Mouse (Mus musculus) erythroblast, embryonic 14.5 days (primary cell): Measurements from ENCODE around the gene Rnaset2a. TPM values are rescaled to one million over a fixed set of nuclear protein-coding genes. Genes with fewer than 3 reads are reported as not detected.
"Not testable (repeated sequence)": the region's sequence is repeated elsewhere in the genome, so short reads cannot be mapped to it uniquely, and the experiment has no call there.

Experiments
- H3K27me3 ChIP-seq: 2 replicates; pipeline ENCODE4 v1.6.1; 2012; ENCODE audit warnings: inconsistent platforms; ENCODE audit not compliant: control insufficient read depth
- H3K36me3 ChIP-seq: 2 replicates; pipeline ENCODE4 v1.6.1; 2012; ENCODE audit warnings: mild to moderate bottlenecking, inconsistent platforms; ENCODE audit not compliant: control insufficient read depth
- H3K4me1 ChIP-seq: 2 replicates; pipeline ENCODE4 v1.6.1; 2012; ENCODE audit warnings: inconsistent platforms; ENCODE audit not compliant: control insufficient read depth
- H3K4me3 ChIP-seq: replicated peaks from 2 replicates; pipeline ENCODE3; 2012; ENCODE audit warnings: moderate library complexity, mild to moderate bottlenecking, inconsistent platforms
- H3K9me3 ChIP-seq: 2 replicates; pipeline ENCODE4 v1.6.1; 2012; ENCODE audit warnings: low read length, inconsistent platforms, mixed read lengths; ENCODE audit not compliant: control insufficient read depth
- polyA plus RNA-seq: library from polyadenylated mRNA; stranded (reverse); fragments of >175 nt; gene quantifications from 2 replicates; pipeline ENCODE4 v1.2.3, GENCODE M21; 2012

Rnaset2a gene
- polyA plus RNA-seq, 1 experiment, result 1.5 TPM

DNA sequence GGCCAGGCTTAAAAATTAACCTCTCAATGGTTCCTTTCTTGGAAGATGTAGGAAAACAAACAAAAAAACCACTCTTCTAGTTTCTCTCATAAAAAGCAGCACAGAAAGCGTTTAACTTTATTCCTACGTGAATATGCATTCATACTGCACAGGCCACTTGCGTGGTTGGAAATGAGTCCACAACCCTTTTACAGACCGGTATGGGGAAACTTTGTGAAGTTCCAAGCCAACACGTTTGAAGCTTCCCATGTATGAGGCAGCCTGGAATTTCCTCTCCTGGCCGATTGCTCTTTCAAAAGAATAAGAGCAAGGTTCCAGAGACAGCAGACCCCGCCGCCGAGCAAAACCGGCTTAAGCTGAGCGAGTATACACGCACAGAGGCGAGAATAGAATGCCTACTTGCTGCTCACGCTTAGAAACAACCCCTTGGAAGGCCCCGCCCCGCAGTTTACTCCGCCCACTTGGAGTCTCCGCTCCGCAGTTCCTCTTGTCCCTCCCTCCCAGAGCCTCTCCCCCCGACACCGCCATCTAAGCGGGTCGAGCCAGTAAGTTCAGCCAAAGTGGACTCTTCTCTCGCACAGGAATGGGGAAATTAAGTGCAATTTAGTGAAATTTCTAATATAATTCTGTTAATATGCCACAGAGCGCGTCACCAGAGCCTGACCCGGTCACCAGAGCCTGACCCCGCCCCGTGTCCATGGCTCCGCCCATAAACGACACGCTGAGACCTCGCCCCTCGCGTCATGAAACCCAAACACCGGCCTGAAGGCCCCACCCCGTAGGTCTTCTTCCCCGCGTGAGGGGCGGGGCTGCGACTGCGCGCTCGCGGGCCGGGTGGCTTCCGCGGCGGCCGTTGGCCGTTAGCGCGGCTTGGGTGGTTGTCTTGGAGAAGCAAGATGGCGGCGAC, 17.1 kb upstream of the Rnaset2a start, which contains the start of gene Fgfr1op:
Gene Fgfr1op (plus strand): TSS at position 801 of the 907 bp plus-strand sequence.
- not testable (repeated sequence) for H3K4me1 ChIP-seq, H3K27me3 ChIP-seq, H3K9me3 ChIP-seq
- Histone ChIP-seq H3K4me3 (peak within 1 kb of the TSS; percentile 64), H3K36me3 (peaks cover 18% of the 10 kb centered on the region)

DNA sequence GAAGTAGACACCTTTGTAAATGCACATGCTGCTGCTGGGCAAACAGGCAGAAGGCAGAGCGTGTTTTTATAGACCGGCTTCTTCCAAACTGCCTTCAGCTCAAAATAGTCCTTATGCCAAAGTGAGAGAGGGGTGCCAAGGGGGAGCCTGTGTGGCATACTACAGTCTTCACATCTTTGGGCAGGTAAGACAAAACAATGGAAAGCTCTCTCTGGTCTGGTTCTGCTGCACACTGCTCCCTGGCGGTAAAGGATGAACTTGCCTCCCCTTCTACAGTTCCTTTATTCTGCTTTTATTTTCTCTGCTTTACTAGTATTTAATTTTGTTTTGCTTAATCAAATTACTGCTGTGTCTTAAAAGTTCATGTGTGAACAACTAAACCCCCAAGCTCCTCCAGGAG, 13.1 kb upstream of the Rnaset2a start:
- H3K9me3 ChIP-seq, H3K4me3 ChIP-seq, H3K36me3 ChIP-seq, H3K4me1 ChIP-seq, H3K27me3 ChIP-seq: not testable (repeated sequence)

DNA sequence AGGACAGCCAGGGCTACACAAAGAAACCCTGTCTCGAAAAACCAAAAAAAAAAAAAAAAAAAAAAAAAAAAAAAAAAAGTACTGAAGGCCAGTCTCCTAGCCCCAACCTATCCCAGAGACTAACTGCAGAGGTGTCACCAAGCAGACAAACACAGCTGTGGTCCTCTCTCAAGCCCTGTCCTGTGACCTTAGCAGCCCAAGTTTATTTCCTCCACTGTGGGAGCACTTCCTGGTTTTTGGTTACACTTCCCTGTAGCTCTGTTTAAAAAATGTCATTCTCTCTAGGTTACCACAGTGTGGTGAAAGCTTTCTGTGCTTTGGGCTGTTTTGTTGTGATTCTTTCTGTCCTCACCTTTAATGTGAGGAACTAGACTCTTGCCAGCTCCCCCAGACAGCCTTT, 10.7 kb upstream of the Rnaset2a start:
- H3K27me3 ChIP-seq, H3K36me3 ChIP-seq, H3K9me3 ChIP-seq, H3K4me1 ChIP-seq, H3K4me3 ChIP-seq: not testable (repeated sequence)

DNA sequence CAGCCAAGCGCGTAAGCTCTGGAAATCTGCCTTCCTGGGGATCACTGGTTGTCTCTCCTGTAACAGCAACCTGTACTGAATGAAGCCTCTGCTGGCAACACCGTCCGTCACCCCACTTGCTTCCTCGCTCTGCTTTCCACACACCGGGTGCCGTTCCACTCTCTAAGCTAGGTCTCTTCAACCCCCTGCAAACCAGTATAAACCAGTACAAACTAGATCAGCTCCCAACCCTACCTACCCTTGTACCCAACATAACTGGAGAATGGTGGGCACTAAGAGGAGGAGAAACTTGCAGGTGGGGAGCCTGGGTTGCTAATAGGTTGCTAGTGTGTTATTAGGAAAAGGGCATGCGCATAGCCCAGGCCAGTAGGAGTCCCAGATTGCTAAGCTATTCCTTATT, 8.1 kb upstream of the Rnaset2a start:
- not testable (repeated sequence) for H3K4me1 ChIP-seq

DNA sequence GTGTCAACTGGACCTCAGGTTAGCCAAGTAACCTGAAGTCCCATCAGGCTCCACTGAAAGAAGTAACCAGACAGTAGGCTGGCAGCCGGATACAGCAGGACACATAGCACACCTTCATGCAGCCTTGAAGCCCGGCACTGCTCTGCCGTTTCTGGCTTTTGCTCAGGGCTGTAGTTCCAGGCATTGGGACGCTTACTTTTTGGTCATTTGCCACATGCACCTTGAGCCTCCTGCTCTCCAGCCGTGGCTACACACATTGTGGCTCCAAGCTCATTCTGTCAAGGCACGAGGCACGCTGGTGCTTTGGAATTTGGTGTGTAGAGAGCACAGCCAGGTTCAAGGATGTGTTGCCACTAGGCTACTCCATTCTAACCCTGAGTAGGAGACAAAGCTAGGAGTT, 7.1 kb upstream of the Rnaset2a start:
- not testable (repeated sequence) for H3K27me3 ChIP-seq

More for the DNA sequence above, 8.1 kb upstream of the Rnaset2a start:
- not testable (repeated sequence) for H3K4me3 ChIP-seq, H3K36me3 ChIP-seq, H3K9me3 ChIP-seq, H3K27me3 ChIP-seq

DNA sequence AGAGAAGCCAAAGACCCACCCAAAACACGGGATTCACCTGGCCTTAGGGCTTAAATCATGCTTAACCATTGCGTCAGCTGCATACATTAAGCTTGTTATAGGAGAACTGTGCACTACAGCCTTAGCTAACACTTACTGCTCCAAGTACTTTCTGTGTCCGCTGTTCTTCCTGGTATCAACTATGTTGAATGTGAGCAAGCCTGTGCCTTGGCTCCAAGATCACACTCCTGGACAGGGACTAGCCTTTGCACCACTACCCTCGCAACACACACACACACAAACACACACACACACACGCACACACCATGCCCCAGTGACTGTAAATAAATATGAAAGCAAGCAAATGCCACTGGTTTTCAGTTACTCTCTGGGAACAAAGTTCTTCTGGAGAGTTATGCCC, 966 bp downstream of the Rnaset2a start:
- peak overlapping the region; percentile 54 for H3K4me3 ChIP-seq
- not testable (repeated sequence) for H3K27me3 ChIP-seq, H3K36me3 ChIP-seq, H3K9me3 ChIP-seq, H3K4me1 ChIP-seq

More for the DNA sequence above, 7.1 kb upstream of the Rnaset2a start:
- not testable (repeated sequence) for H3K9me3 ChIP-seq, H3K4me1 ChIP-seq, H3K4me3 ChIP-seq, H3K36me3 ChIP-seq

DNA sequence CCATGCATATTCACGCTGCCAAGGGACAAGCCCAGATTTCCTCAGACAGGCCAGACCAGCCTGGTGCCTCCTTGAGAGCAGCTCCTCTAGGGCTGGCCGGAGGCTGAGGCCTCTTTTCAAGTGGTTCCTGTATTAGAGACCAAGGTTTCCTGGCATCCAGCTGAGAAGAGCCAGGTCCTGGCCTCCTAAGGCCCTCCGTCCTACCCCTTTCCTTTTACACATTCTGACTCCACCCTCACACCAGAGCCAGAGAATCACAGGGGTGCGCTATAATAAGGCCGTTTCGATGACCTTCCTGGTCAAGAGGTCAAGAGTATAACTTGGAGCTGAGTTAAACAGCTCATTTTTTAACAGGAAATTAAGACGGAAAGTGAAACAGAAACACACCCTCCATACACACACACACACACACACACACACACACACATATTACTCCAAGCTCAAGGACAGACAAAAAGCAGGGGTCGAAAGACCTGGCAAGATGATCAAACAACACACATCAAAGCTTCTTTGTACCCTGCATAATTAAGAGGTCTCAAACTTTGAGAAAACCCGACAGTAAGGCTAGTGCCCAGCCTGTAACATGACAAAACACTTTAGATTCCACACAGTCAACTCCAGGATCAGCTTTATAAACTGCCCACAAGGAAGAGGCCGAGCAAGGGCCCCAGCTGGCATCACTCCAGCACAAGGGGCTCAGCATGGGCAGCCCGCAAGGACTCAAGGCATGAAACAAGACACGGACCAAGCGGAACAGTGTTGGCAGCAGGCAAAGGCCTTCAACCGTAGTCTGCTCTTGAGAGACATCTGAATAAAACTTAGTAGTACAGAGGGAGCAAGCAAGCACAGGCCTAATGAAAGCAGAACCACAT, 3.9 kb downstream of the Rnaset2a start:
- not testable (repeated sequence) for H3K9me3 ChIP-seq, H3K27me3 ChIP-seq, H3K4me1 ChIP-seq, H3K36me3 ChIP-seq, H3K4me3 ChIP-seq

DNA sequence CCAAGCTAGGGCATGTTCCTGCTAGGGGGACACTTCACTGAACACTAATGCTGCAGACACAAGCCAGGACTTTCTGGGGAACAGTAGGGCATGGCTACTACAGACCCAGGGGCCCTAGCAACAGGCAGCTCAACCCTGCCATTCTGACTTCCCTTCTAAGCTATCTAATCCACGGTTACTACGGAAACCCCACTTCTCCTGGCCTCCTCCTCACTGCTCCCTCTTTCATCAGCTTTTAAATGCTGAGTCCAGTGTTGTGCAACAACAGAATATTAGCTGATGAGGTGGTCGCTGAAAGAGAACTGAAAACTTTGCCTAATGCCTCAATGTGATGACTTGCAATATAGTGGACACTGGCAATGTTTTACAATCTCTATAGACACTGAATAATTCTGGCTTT, 7.7 kb downstream of the Rnaset2a start:
- not testable (repeated sequence) for H3K4me3 ChIP-seq, H3K9me3 ChIP-seq, H3K4me1 ChIP-seq, H3K36me3 ChIP-seq, H3K27me3 ChIP-seq

DNA sequence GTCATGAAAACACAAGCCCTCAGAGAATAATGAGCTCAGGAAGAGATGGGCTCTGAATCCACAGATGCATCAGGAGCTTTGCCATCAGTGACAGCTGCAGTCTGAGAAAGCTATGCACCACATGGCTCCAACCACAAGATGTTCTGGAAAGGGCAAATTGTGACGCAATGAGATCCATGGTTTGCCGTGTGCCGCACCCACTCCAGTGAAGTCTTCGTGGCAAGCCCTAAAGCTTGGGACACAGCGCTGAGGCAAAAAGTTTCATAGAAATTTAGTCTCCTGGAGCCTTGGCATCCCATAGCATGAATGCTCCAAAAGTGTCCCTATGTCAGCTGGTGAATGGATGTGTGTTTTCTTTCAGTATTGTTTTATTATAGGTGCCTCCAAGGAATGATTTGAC, 9.8 kb downstream of the Rnaset2a start:
- H3K4me3 ChIP-seq, H3K9me3 ChIP-seq, H3K36me3 ChIP-seq: not testable (repeated sequence)

DNA sequence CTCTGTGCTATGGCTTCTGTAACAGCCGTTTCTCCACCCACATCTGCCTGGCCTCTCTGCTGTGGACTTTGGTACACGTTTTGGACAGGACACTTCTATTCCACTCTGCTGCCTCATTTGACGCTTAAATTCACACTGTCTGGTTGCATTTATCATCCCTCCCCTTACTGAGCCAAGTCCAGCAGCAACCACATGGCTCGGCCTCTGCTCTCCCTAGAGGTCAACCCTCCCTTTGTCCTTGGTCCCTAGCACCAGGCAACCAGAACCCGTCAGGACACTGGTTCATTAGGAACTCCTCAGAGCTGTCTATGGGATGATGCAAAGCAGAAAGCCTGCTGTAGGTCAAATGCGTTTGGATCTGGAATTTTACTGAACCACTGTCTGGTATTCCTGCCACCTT, 17.0 kb downstream of the Rnaset2a start:
- H3K4me3 ChIP-seq, H3K36me3 ChIP-seq, H3K27me3 ChIP-seq, H3K9me3 ChIP-seq, H3K4me1 ChIP-seq: not testable (repeated sequence)

More for the DNA sequence above, 9.8 kb downstream of the Rnaset2a start:
- H3K4me1 ChIP-seq, H3K27me3 ChIP-seq: not testable (repeated sequence)

DNA sequence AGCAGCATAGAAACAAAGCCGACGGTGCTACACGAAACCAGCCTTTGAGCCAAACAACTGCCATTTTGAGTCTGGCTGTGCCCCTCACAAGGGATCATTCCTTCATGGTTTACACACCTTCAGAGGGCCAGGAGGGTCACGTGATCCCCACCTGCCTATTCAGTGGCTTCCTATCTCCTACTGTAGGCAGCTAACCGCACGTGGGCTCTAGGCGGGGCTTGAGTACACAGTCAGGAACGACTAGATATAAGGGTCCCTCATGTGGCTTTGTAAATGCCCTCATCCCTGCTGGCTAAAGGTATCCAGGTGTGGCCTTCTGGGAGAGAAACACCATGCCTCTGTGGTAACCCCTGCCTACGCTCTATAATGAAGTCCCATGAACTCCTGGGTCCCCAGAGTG, 18.3 kb downstream of the Rnaset2a start:
- not testable (repeated sequence) for H3K4me3 ChIP-seq, H3K4me1 ChIP-seq, H3K9me3 ChIP-seq, H3K36me3 ChIP-seq, H3K27me3 ChIP-seq

DNA sequence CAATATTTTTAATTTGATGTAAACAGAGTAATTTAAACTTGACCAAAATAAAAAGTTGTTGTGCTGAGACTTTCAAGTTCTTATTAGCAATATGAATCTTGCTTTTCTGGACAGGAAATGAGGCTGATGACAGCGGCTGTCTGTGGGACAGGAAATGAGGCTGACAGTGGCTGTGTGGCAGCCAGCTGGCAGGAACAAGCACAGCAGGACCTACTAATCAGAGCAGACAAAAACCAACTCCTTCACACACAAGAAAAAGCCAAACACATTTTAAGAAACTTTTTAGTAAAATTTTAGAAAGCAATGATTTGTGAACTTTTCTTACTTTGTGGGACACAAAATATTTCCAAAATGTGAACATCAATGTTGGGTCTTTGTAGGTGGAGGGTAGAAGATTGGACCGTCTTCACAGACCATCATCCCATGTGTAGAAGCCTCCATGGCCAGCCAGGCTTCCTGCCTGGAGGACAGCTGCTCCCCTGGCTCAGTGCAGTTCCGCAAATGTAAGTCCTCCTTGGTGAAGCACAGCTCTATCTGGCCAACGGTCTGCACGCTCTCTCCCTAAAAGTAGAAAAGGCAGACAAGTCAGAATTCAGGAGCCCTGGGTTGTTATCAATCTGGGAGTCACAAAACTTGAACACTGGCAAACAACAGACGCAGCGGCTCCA, 19.4 kb downstream of the Rnaset2a start:
- H3K27me3 ChIP-seq, H3K9me3 ChIP-seq, H3K4me1 ChIP-seq, H3K4me3 ChIP-seq, H3K36me3 ChIP-seq: not testable (repeated sequence)

DNA sequence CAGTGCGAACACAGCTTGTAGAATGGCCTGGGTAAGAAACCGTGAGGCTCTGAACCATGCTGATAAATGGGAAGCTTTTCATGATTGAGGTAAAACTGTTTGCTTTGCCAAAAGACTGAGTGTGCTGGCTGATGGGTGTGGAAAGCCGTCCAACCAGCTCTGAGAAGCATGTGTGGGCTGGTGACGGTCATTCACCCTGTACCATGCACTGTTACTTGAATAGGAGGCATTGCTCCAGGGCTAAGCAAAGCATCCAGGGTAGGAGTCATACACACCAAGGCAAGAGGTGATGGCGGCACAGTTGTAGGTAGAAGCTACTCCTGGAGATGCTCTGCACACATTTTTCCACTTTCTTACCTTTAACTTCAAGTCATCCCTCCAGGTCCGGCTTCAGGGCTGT, 23.3 kb downstream of the Rnaset2a start:
- H3K9me3 ChIP-seq, H3K36me3 ChIP-seq, H3K27me3 ChIP-seq, H3K4me3 ChIP-seq, H3K4me1 ChIP-seq: not testable (repeated sequence)

DNA sequence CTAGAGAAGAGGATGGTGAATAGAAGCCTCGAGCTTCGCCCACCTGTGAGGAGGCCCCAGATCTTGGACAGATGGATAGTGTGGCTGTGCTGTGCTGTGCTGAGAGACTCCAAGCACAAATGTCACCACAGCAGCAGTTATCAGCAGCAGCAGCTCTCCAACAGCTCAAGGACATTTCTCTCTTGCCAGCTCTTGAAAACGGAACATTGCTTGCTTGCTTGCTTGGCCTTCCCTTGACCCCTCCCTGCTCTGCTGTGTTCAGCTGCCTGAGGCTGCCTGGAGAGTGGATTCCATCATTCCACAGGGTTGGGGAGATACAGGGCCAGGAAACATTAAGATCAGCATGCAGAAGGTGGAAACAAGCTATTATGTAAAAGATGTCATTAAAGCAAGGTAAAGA, 24.9 kb downstream of the Rnaset2a start:
- not testable (repeated sequence) for H3K4me3 ChIP-seq

More for the DNA sequence above, 24.9 kb downstream of the Rnaset2a start:
- not testable (repeated sequence) for H3K9me3 ChIP-seq, H3K4me1 ChIP-seq, H3K27me3 ChIP-seq, H3K36me3 ChIP-seq
